Mouse (Mus musculus): ENCODE data around the gene Gm1043. TPM values are rescaled to one million over a fixed set of nuclear protein-coding genes. Genes with fewer than 3 reads are reported as not detected.

Gm1043 gene
- polyA plus RNA-seq, 1 experiment from 2014 or later = not detected

- DNase-seq (ENCODE audit: low spot score) = no peak
- Histone ChIP-seq H3K4me3 (replicated peaks; ENCODE audit: low read depth, low read length) (no peak overlapping the region), H3K4me2 (ENCODE audit: low read length) (no peak overlapping the region), H3K27me3 (ENCODE audit: insufficient read depth, low read length) (no peaks in the 10 kb centered on the region), H3K9ac (ENCODE audit: low read depth, low read length) (no peak overlapping the region), H3K4me1 (replicated peaks; ENCODE audit: insufficient read depth, low read length) (no peaks in the 10 kb centered on the region), H3K27ac (no peak overlapping the region), H3K9me3 (replicated peaks; ENCODE audit: low read length) (no peaks in the 10 kb centered on the region), H3K36me3 (ENCODE audit: insufficient read depth, low read length) (no peaks in the 10 kb centered on the region)
- no peak for ATAC-seq (replicated peaks; ENCODE audit: low FRiP score, low read depth)
- no peak for TF ChIP-seq CTCF (IDR thresholded peaks at IDR 0.05; ENCODE audit: low read depth)
- 74% methylated on average over 2 of the region's 2 CpGs for WGBS
Measured at GRCm38 (mm10) chr5:37044793-37045192, 40.4 kb upstream of the Gm1043 start.

DNA sequence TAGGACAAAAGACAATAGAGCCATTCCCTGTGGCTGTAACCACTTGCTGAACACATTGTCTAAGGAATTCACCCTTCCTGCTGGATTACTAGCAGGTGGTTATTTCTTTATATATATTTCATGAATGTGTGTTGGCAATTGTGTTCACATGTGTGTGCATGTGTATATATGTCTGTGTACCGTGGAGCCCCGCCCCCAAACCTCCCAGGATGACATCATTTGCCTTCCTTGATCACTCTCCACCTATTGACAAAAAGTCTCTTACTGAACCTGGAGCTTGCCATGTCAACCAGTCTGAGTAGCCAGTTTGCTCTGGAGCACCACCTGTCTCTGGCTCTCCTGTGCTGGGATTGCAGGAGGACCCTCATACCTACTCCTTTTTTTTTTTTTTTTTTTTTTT is 39.6 kb upstream of the Gm1043 start:
- H3K4me3 ChIP-seq (replicated peaks; ENCODE audit: low read depth, low read length) = no peak overlapping the region
- DNase-seq (ENCODE audit: low spot score) = no peak
- H3K4me1 ChIP-seq (replicated peaks; ENCODE audit: insufficient read depth, low read length) = no peaks in the 10 kb centered on the region
- H3K9me3 ChIP-seq (replicated peaks; ENCODE audit: low read length) = no peaks in the 10 kb centered on the region
- no peak overlapping the region for H3K27ac ChIP-seq
- ATAC-seq (replicated peaks; ENCODE audit: low FRiP score, low read depth) = no peak
- TF ChIP-seq CTCF (IDR thresholded peaks at IDR 0.05; ENCODE audit: low read depth) = no peak
- H3K9ac ChIP-seq (ENCODE audit: low read depth, low read length) = no peak overlapping the region
- H3K27me3 ChIP-seq (ENCODE audit: insufficient read depth, low read length) = no peaks in the 10 kb centered on the region
- H3K36me3 ChIP-seq (ENCODE audit: insufficient read depth, low read length) = no peaks in the 10 kb centered on the region
- no peak overlapping the region for H3K4me2 ChIP-seq (ENCODE audit: low read length)
- 85% methylated on average over 2 of the region's 2 CpGs for WGBS

DNA sequence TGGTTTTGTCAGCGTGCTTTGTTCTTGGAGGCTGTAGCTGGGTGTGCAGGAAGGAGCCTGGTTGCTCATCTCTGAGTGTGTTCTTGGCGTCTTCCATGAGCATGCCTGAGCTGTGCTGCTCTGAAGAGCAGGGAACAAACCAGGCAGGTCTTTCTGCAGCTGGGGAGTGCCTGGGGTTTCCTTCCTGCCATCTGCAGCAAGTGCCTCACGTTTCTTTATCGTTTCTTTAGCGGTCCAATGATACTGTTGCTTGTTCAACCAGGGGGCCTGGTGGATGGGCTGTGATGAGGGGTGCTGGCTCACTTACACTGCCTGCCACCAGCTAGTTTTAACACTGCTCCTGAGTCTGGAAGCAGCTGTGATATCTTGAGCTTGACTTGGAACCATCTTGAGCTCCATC is 38.4 kb upstream of the Gm1043 start:
- Histone ChIP-seq H3K4me3 (replicated peaks; ENCODE audit: low read depth, low read length) (no peak overlapping the region), H3K4me2 (ENCODE audit: low read length) (no peak overlapping the region), H3K9me3 (replicated peaks; ENCODE audit: low read length) (no peaks in the 10 kb centered on the region), H3K36me3 (ENCODE audit: insufficient read depth, low read length) (no peaks in the 10 kb centered on the region), H3K9ac (ENCODE audit: low read depth, low read length) (no peak overlapping the region), H3K4me1 (replicated peaks; ENCODE audit: insufficient read depth, low read length) (no peaks in the 10 kb centered on the region), H3K27me3 (ENCODE audit: insufficient read depth, low read length) (no peaks in the 10 kb centered on the region), H3K27ac (no peak overlapping the region)
- ATAC-seq (replicated peaks; ENCODE audit: low FRiP score, low read depth) = no peak
- DNase-seq (ENCODE audit: low spot score) = no peak
- TF ChIP-seq CTCF (IDR thresholded peaks at IDR 0.05; ENCODE audit: low read depth) = no peak
- WGBS = 35% methylated on average over 5 of the region's 5 CpGs

DNA sequence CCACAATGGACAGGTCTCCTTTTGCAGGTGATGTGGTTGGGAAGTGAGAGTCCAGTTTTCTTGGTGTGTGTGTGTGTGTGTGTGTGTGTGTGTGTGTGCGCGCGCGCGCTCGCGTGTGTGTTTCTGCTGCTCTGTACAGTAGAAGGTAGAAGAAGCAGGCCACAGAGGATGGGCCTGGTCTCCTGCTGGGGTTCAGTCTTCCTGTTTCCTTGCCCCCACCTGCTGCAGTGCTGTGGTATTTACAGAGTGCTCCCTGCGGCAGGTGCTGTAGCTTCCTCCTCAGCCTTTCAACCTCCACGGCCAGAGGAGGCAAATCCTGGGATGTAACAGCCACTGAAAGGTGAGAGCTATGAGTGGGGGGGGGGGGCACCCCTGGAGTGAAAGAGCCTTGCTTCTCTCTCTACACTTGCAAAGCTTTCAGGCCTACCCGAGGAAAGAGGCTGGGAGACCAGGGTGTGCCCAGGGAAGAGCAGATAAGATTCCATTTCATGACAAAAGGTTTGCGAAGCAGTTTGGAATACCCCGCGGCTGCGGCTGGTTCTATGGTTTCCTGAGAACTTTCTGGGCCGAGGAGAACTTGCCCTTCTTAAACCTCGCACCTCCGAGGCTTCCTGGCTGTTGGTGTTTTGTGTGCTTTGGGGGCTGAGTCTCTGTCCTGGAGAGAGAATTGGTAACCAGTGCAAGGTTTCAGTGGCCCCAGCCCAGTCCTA is 37.8 kb upstream of the Gm1043 start:
- Histone ChIP-seq H3K9me3 (replicated peaks; ENCODE audit: low read length) (no peaks in the 10 kb centered on the region), H3K4me1 (replicated peaks; ENCODE audit: insufficient read depth, low read length) (no peaks in the 10 kb centered on the region), H3K4me2 (ENCODE audit: low read length) (no peak overlapping the region), H3K27me3 (ENCODE audit: insufficient read depth, low read length) (no peaks in the 10 kb centered on the region), H3K36me3 (ENCODE audit: insufficient read depth, low read length) (no peaks in the 10 kb centered on the region), H3K27ac (no peak overlapping the region), H3K9ac (ENCODE audit: low read depth, low read length) (no peak overlapping the region), H3K4me3 (replicated peaks; ENCODE audit: low read depth, low read length) (no peak overlapping the region)
- DNase-seq (ENCODE audit: low spot score) (no peak), ATAC-seq (replicated peaks; ENCODE audit: low FRiP score, low read depth) (no peak)
- TF ChIP-seq CTCF (IDR thresholded peaks at IDR 0.05; ENCODE audit: low read depth) = no peak
- WGBS = 51% methylated on average over 17 of the region's 17 CpGs

- H3K36me3 ChIP-seq (ENCODE audit: insufficient read depth, low read length) = no peaks in the 10 kb centered on the region
- H3K27me3 ChIP-seq (ENCODE audit: insufficient read depth, low read length) = no peaks in the 10 kb centered on the region
- ATAC-seq (replicated peaks; ENCODE audit: low FRiP score, low read depth) (no peak), DNase-seq (ENCODE audit: low spot score) (no peak)
- no peak overlapping the region for H3K4me3 ChIP-seq (replicated peaks; ENCODE audit: low read depth, low read length)
- WGBS = 62% methylated on average over 7 of the region's 7 CpGs
- no peaks in the 10 kb centered on the region for H3K9me3 ChIP-seq (replicated peaks; ENCODE audit: low read length)
- no peak overlapping the region for H3K27ac ChIP-seq
- no peak for TF ChIP-seq CTCF (IDR thresholded peaks at IDR 0.05; ENCODE audit: low read depth)
- H3K4me1 ChIP-seq (replicated peaks; ENCODE audit: insufficient read depth, low read length) = no peaks in the 10 kb centered on the region
- no peak overlapping the region for H3K9ac ChIP-seq (ENCODE audit: low read depth, low read length)
- H3K4me2 ChIP-seq (ENCODE audit: low read length) = no peak overlapping the region
Measured at GRCm38 (mm10) chr5:37047992-37048391, 37.2 kb upstream of the Gm1043 start.

DNA sequence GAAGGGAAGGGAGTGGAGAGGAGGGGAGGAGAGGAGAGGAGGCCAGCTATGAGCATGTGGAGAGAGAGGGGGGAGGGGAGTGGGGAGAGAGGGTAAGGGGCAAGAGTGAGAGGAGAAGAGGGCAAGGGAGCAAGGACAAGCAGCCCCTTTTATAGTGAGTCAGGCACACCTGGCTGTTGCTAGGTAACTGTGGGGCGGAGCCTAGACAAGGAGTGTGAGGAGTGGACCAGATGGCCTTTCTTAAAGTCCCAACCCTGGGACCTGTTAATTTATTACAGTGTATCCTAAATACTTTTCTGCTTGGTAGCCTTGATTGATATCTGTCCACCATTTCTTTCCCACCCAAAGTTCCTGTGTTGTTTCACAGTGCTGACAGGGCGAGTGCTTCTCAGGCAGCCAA is 36.1 kb upstream of the Gm1043 start:
- ATAC-seq (replicated peaks; ENCODE audit: low FRiP score, low read depth) = no peak
- H3K27me3 ChIP-seq (ENCODE audit: insufficient read depth, low read length) = no peaks in the 10 kb centered on the region

More for the DNA sequence above, 36.1 kb upstream of the Gm1043 start:
- Histone ChIP-seq H3K9me3 (replicated peaks; ENCODE audit: low read length) (no peaks in the 10 kb centered on the region), H3K4me3 (replicated peaks; ENCODE audit: low read depth, low read length) (no peak overlapping the region), H3K9ac (ENCODE audit: low read depth, low read length) (no peak overlapping the region), H3K36me3 (ENCODE audit: insufficient read depth, low read length) (no peaks in the 10 kb centered on the region), H3K4me2 (ENCODE audit: low read length) (no peak overlapping the region), H3K27ac (no peak overlapping the region), H3K4me1 (replicated peaks; ENCODE audit: insufficient read depth, low read length) (no peaks in the 10 kb centered on the region)
- WGBS = 79% methylated on average over 2 of the region's 2 CpGs
- TF ChIP-seq CTCF (IDR thresholded peaks at IDR 0.05; ENCODE audit: low read depth) = no peak
- DNase-seq (ENCODE audit: low spot score) = no peak

Measured in kidney, postnatal 0 days (tissue).